Mouse (Mus musculus) ovary, postnatal 10 days (tissue): Measurements from ENCODE around the gene Rin3.

Source experiments
- DNase-seq: peaks from one replicate; pipeline ENCODE4 v3.0.0; 2022; ENCODE audit warnings: low spot score

Rin3 gene

GRCm38 (mm10) chr12:102422623-102423320, 139.9 kb downstream of the Rin3 start:
- DNase-seq, result no peak

DNA sequence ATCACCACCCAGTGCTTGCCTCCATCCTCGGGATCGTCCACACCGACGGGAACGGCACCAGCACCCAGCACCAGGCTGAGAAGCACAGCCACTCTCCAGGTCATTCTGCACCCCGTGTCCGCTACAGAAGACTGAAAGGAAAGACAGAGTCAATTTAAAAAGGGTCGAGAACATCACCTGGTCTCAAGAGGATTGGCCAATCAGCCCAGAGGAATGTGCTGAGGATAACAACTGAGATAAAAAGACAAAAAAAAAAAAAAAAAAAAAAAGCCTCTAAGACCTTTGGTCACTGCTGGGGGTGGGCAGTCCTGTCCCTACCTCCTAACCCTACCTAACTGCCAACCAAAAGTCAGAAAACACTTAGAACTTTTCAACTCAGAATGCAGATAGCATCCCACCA, 140.8 kb downstream of the Rin3 start:
- DNase-seq, result no peak

DNA sequence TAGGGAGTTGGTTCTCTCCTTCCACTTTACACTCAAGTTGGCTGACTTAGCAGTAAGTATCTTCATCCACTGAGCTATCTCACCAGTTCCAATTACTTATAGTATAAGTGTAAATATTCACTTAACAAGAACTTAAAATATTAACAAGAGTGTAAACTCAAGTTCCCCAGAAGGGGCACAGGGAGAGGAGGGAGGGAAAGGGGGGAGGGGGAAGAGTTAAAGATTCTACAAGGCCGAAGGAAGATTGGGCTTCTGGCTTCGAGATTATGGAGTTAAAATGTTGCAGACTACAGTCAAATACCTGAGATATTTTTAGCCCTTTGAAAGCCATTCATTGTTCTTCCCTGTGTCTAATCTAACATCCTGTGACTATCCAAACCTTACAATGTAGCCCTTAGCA, 141.6 kb downstream of the Rin3 start:
- no peak for DNase-seq

DNA sequence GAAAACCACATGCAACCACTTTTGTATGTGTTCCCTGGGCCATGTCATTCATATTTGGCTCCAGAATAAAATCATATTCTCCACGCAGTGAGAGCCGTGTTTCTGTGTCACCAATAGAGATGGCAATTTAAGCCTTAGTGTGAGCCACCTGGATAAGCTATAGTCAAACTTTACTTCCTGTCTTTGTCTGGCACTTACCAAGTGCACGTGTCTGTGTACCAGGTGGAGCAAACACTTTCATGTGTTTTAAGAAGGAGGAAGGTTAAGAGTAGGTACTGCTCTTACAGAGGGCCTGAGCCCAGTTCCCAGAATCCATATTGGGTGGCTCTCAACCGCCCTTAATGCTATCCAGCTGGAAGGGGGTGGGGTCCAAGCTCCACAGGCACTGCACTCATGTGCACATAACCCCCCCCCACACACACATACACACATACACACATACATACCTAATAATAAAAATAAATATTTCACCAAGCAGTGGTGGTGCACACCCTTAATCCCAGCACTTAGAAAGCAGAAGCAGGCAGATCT, 142.3 kb downstream of the Rin3 start:
- DNase-seq, result no peak

GRCm38 (mm10) chr12:102426285-102426684, 143.4 kb downstream of the Rin3 start:
- no peak for DNase-seq

DNA sequence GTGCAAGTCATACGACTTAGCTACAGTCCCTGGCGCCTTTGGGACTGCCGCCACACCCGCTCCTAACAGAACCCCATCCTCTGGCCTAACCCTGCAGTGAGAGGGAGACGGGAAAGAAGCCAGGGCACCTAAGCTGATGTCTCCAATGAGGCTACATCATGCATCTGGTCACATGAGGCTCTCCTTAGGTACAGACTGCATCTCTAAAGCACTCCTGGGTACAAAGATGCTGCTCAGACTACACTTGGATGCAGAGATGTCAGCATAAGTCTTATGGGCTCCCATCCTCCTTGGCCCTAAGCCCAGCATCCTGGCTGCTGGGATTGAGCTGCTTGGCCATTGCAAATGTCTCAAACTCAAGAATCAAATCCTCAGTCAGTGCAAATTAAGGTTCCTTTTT, 146.8 kb downstream of the Rin3 start:
- DNase-seq, result no peak

DNA sequence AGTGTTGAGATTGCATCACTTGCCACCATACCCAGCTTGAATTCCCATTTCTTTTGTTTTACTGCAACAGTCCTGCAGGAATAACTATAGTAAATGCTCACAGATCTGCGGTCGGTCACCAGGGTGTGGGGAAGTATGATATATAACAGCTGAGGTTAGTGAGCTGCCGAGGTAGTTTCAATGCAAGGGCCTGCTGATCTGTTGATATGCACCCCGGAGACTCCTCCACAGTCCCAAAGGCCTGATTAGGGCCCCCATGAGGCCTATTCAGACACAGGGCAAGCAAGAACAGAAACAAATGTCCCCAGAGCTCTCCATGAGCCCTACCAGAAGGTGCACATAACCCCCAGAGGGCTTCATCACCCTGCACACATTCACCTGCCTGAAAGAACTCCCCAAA, 147.4 kb downstream of the Rin3 start:
- no peak for DNase-seq

DNA sequence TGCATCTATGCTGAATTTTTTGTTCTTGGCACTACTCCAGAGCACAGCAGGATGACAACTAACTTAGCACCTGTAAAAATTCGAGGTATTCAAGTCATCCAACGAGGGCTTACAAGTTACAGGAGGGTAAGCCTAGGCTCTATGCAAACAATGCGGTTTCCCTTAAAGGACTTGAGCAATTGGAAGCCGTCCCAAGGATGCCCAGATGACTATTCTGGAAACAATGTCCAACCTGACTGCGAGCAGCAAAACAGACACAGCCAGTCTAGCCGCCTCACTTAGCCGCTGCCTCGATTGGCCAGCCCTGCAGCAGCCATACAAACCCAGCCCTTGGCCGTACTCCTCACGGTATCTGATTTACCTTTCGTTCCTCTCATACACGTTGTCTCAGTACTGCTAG, 149.4 kb downstream of the Rin3 start:
- no peak for DNase-seq

DNA sequence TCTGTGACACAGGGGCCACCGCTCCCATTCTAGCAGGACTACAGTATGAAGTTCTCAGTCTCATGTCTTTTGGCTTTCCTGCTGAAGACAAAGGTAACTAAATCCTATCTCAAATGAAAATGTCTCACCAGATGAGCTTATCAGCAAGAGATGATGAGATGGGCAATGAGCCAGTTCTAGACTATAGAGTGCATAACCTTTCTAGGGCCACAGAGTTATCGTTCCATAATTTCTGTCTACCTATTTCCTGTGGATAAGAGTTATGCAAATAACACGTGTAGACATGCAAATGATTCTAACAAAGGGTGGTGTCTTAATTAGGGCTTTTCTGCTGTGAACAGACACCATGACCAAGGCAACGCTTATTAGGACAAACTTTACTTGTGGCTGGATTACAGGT, 151.3 kb downstream of the Rin3 start:
- no peak for DNase-seq

DNA sequence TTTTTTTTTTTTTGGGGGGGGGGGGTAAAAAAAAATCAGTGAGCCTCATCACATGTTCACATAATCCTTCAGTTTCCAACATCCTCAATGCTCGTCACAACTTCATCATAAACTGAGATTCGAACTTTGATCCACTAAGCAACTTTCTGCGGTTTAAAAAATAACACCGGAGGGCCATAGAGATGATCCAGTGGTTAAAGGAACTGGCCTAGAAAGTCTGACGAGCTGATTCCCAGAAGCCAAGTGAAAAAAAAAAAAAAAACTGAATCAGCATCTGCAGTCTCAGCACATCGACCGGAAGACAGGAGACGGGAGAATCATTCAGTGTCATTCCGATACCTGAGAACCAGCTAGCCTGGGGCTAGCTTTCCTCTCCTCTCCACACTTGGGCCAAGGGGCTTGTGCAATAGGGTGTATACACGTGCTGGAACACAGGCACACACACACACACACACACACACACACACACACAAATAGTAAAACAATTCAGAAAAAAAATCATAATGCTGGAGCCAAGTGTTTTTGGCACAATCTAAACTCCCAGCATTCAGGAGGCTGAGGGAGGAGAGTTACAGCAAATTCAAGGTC, 154.2 kb downstream of the Rin3 start:
- DNase-seq, result no peak

DNA sequence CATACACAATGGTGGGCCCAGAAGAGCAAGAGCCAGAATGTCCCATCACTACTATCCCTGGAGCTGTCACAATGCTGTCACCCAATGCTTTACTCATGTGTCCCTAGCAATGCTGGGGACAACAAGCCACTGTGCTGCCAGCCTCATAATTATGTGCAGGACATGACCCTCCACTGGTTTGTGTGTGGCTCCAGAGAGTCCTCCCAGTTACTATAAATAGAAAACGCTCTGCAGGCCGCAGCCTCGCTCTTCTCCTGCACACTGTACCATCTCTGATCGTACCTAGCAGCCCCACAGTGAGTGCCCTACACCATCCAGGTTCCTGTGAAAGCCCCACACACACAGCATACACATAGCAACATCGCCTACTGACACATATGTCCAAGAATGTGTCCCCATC, 155.1 kb downstream of the Rin3 start:
- DNase-seq, result no peak

- no peak for DNase-seq
Measured at GRCm38 (mm10) chr12:102438983-102439631, 156.3 kb downstream of the Rin3 start.

GRCm38 (mm10) chr12:102439632-102440023, 156.8 kb downstream of the Rin3 start, which contains the start of gene Lgmn:
Lgmn (minus strand) TSS chr12:102439813.
- peak; percentile 88 for DNase-seq
